8 mouse cellular contexts compared by ENCODE assay signal in the genomic region with DNA sequence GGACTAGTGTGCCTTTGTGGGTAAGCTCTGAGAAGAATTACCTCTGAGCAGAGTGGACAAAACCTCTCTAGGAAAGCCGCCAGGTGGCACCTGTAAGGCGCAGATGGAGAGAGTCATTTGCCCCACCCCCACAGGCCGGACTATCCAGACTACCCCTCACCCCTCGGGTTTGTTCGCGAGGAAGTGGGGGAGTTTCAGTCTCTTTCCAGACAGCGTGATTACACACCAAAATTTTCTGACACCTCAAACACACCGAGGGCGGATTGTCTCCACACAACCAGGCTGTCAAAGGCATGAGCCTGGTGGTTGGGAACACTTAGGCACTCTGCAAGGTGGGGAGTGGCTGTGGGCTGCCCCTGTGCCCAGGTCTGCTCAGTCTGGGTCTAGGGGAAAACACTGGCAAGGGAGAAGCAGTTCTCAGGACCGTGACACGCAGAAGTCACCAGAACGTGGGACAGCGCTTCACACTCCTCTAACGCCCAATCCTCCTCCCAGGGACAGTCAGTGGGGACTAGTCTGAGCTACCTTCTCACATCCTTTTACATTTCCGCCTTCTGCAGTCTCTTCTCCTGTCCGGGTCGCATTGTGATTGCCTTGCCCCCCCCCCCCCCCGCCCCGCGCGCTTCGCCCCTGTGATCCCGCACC. TPM values are rescaled to one million over a fixed set of nuclear protein-coding genes. Genes with fewer than 3 reads are reported as not detected.
DNase-seq lines count a peak whose midpoint lies in the region; ATAC-seq lines count a peak whose summit lies in the region.

No protein-coding gene starts in this region.

- H3K4me2 ChIP-seq in intestine, embryonic 15.5 days (replicated peaks): peak overlapping the region; percentile 98

- no peaks in the 10 kb centered on the region for H3K27me3 ChIP-seq in intestine, embryonic 15.5 days (replicated peaks)

- H3K4me3 ChIP-seq in intestine, embryonic 15.5 days (replicated peaks): peak overlapping the region; percentile 63

- no peaks in the 10 kb centered on the region for H3K36me3 ChIP-seq in intestine, embryonic 15.5 days

- no peaks in the 10 kb centered on the region for H3K9me3 ChIP-seq in intestine, embryonic 15.5 days

- WGBS in intestine, embryonic 15.5 days: under 1% methylated on average over 21 of the region's 23 CpGs

- peak overlapping the region; percentile 52 for H3K9ac ChIP-seq in intestine, embryonic 15.5 days

- no peak overlapping the region for H3K27ac ChIP-seq in intestine, embryonic 15.5 days

- intact Hi-C loops in left cerebral cortex, postnatal 25 days (cut with DNase I): loop anchor here (5.0 to 10.0 kb wide), 3 partner anchors 274 to 1503 kb away; no protein-coding TSS in a partner anchor

- peak; percentile 44 for DNase-seq in ZHBTc4 (ENCODE audit: low read depth, low spot score)
- peak; percentile 93 for DNase-seq in cerebellum, adult 9-11 months
- peak; percentile 31 to 55 for DNase-seq in frontal cortex, postnatal 25 days (ENCODE audit: low spot score in 2 of 2)
- peak; percentile 77 to 83 for DNase-seq in left cerebral cortex, postnatal 25 days (ENCODE audit: low spot score in 2 of 2)
- peak; percentile 62 for DNase-seq in right cerebral cortex, postnatal 14 days
- DNase-seq in c-Kit-positive CD71-positive TER-119-positive erythroid progenitor cells, embryonic 14.5 days (ENCODE audit: low spot score): no peak

- peaks cover 5% of the 10 kb centered on the region for H3K4me1 ChIP-seq in intestine, embryonic 15.5 days (replicated peaks)

- ATAC-seq in intestine, embryonic 15.5 days: peak; percentile 88
- peak; percentile 43 for ATAC-seq in megakaryocyte-erythroid progenitor cell, adult 5-6 weeks (replicated peaks; ENCODE audit: low FRiP score, low TSS enrichment, poor library complexity, severe bottlenecking)

RNA-seq across cellular contexts. Expression of a gene that starts 0.6 kb away (rescaled TPM):
- polyA plus RNA-seq in intestine, embryonic 15.5 days (2015; fragmentation: Nextera tagmentation; extraction: Ambion mirVana): 6.0 and 7.6 TPM in 2 replicates
- total RNA-seq in left cerebral cortex, postnatal 25 days (2021): 10 to 100 TPM; 10.0 to 13.7 TPM
- total RNA-seq in megakaryocyte-erythroid progenitor cell, adult 5-6 weeks (2014; fragmentation: Nextera tagmentation): 1.1 and 1.2 TPM in 2 replicates
- total RNA-seq in megakaryocyte-erythroid progenitor cell, adult 5-6 weeks (2017): 2.7 and 4.3 TPM in 2 replicates
